11 mouse cellular contexts compared by ENCODE assay signal in the genomic region with DNA sequence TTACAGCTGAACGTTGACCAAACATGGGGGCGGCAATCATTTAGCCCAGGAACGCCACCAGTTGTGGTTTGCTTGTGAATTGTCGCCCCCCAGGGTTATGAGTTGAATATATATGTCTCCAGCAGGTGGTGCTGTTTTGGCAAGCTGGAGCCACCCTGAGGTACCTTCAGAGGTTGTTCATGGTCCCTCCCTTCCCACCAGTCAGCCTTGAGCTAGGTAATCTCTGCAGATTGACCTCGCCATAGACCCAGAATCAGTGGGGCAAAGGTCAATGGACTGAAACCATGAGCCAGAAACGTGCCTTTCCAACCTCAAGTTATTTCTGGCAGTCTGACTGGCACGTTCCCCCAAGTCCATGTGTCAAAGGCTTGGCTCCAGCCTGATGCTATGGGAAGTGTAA. TPM values are rescaled to one million over a fixed set of nuclear protein-coding genes. Genes with fewer than 3 reads are reported as not detected.
DNase-seq lines count a peak whose midpoint lies in the region; ATAC-seq and TF ChIP-seq lines count a peak whose summit lies in the region.
"Had no signal": no experiment of that assay in that cellular context is flagged by ENCODE, and none has a peak within 500 bp of the region (broad histone marks: within the 10 kb centered on the region; RNA-seq: fewer than 3 reads in every experiment).

No protein-coding gene starts in this region.

- TF ChIP-seq CTCF in lung, embryonic 14.5 days (IDR thresholded peaks at IDR 0.05; ENCODE audit: low read depth) = peak; percentile 59
- TF ChIP-seq CTCF in Patski (IDR thresholded peaks at IDR 0.05) = peak; percentile 60

- no peaks in the 10 kb centered on the region for H3K27me3 ChIP-seq in lung, embryonic 14.5 days (ENCODE audit: insufficient read depth, low read length)
- no peaks in the 10 kb centered on the region for H3K27me3 ChIP-seq in Patski

- CTCF ChIA-PET in Patski (lab: Charles Lee) = interaction anchor here (1.2 to 1.6 kb wide), 5 partner anchors 9 to 516 kb away, joined by 3 to 4 read pairs (median 4); no protein-coding TSS in a partner anchor

- WGBS in lung, embryonic 14.5 days = 76% methylated on average over 7 of the region's 7 CpGs

- no peaks in the 10 kb centered on the region for H3K9me3 ChIP-seq in lung, embryonic 14.5 days (ENCODE audit: low read depth, low read length)
- H3K9me3 ChIP-seq: G1E had no signal

- ATAC-seq in lung, embryonic 14.5 days (ENCODE audit: insufficient read depth) = no peak
- no peak for ATAC-seq in Patski
- ATAC-seq: hindbrain, embryonic 16.5 days had no signal

- no peak overlapping the region for H3K9ac ChIP-seq in lung, embryonic 14.5 days

- no peak overlapping the region for H3K4me3 ChIP-seq in lung, embryonic 14.5 days (ENCODE audit: low read depth, low read length)

- peak; percentile 24 to 61 for DNase-seq in cerebellum, postnatal 10 days
- DNase-seq in cerebellum, adult 9-10 months = no peak
- peak; percentile 18 for DNase-seq in lung, embryonic 14.5 days
- DNase-seq in lung, postnatal 14 days = no peak
- no peak for DNase-seq in Patski (ENCODE audit: low read depth, low spot score)
- DNase-seq in lung, postnatal 36 days = peak; percentile 43
- no peak for DNase-seq in urinary bladder, postnatal 10 days (ENCODE audit: low spot score)
- no peak for DNase-seq in T-cell, adult 2 months (ENCODE audit: low spot score)
- DNase-seq: thymus, adult 18-20 months had no signal

- no peak overlapping the region for H3K27ac ChIP-seq in lung, embryonic 14.5 days (ENCODE audit: low read depth)

- H3K4me1 ChIP-seq in lung, embryonic 14.5 days (ENCODE audit: insufficient read depth) = no peaks in the 10 kb centered on the region

- H3K4me2 ChIP-seq in lung, embryonic 14.5 days = no peak overlapping the region

- in situ Hi-C loops in Patski (cut with MboI; ENCODE audit: low pct_unique_long_range_greater_than_20kb) = loop anchor here (10.0 to 25.0 kb wide), 2 partner anchors 517 to 619 kb away; a partner anchor contains a TSS

- POLR2A ChIA-PET in Patski (lab: Charles Lee) = no interaction called here

- H3K36me3 ChIP-seq in lung, embryonic 14.5 days (ENCODE audit: insufficient read depth) = no peaks in the 10 kb centered on the region
- H3K36me3 ChIP-seq: G1E had no signal

RNA-seq across cellular contexts. Expression of a gene that starts 22.8 kb away (rescaled TPM):
- polyA plus RNA-seq in lung, embryonic 14.5 days (2014; fragmentation: Nextera tagmentation; extraction: Ambion mirVana) = 54.7 and 57.5 TPM in 2 replicates
- 184 TPM for polyA plus RNA-seq in Patski (2021)

Comparison
In these comparisons a context has a peak if more than half of its experiments do, and no peak if none do; other contexts are left out.
1. DNase-seq: peak in cerebellum, postnatal 10 days (2 of 2), lung, embryonic 14.5 days (single experiment) and lung, postnatal 36 days (single experiment); none in cerebellum, adult 9-10 months (single experiment), lung, postnatal 14 days (single experiment), Patski (single experiment), urinary bladder, postnatal 10 days (single experiment) and T-cell, adult 2 months (single experiment).